Mouse (Mus musculus): ENCODE measurements at regions not wholly inside any gene's neighbourhood (a gene's known extent, or its start where the extent isn't known, plus 50 kb on each side); places are given as distances from the start of the nearest gene placed in this dataset.
"Not testable (repeated sequence)": the region's sequence is repeated elsewhere in the genome, so short reads cannot be mapped to it uniquely, and the experiment has no call there.

GRCm38 (mm10) chr15:59733932-59734331 is 282.5 kb downstream of the 4933412E24Rik start:
- no peak overlapping the region for H3K27ac ChIP-seq
- no peaks in the 10 kb centered on the region for H3K9me3 ChIP-seq
- no peak for DNase-seq (ENCODE audit: extremely low spot score, low spot score)
- no peaks in the 10 kb centered on the region for H3K36me3 ChIP-seq (replicated peaks)
- H3K4me3 ChIP-seq: no peak overlapping the region
- WGBS: 88% methylated on average over 3 of the region's 3 CpGs
- no peaks in the 10 kb centered on the region for H3K4me1 ChIP-seq
- no peaks in the 10 kb centered on the region for H3K27me3 ChIP-seq (ENCODE audit: poor library complexity, severe bottlenecking)

GRCm38 (mm10) chr15:59733031-59733810 is 283.2 kb downstream of the 4933412E24Rik start:
- Histone ChIP-seq H3K27me3 (ENCODE audit: poor library complexity, severe bottlenecking) (no peaks in the 10 kb centered on the region), H3K4me3 (no peak overlapping the region), H3K9me3 (no peaks in the 10 kb centered on the region), H3K4me1 (no peaks in the 10 kb centered on the region), H3K27ac (no peak overlapping the region), H3K36me3 (replicated peaks) (no peaks in the 10 kb centered on the region)
- 79% methylated on average over 12 of the region's 12 CpGs for WGBS
- no peak for DNase-seq (ENCODE audit: extremely low spot score, low spot score)

GRCm38 (mm10) chr15:59731129-59731528 is 285.3 kb downstream of the 4933412E24Rik start:
- H3K4me3 ChIP-seq: no peak overlapping the region
- no peaks in the 10 kb centered on the region for H3K4me1 ChIP-seq
- no peaks in the 10 kb centered on the region for H3K36me3 ChIP-seq (replicated peaks)
- H3K27me3 ChIP-seq (ENCODE audit: poor library complexity, severe bottlenecking): no peaks in the 10 kb centered on the region
- 84% methylated on average over 8 of the region's 8 CpGs for WGBS
- no peaks in the 10 kb centered on the region for H3K9me3 ChIP-seq
- DNase-seq (ENCODE audit: extremely low spot score, low spot score): no peak
- H3K27ac ChIP-seq: no peak overlapping the region

GRCm38 (mm10) chr15:59728817-59729560 is 287.4 kb downstream of the 4933412E24Rik start:
- no peak overlapping the region for H3K4me3 ChIP-seq
- H3K9me3 ChIP-seq: no peaks in the 10 kb centered on the region
- DNase-seq (ENCODE audit: extremely low spot score, low spot score): no peak
- no peaks in the 10 kb centered on the region for H3K36me3 ChIP-seq (replicated peaks)
- no peaks in the 10 kb centered on the region for H3K27me3 ChIP-seq (ENCODE audit: poor library complexity, severe bottlenecking)
- H3K27ac ChIP-seq: no peak overlapping the region
- H3K4me1 ChIP-seq: no peaks in the 10 kb centered on the region
- WGBS: 90% methylated on average over 11 of the region's 11 CpGs

GRCm38 (mm10) chr15:59728131-59728601 is 288.2 kb downstream of the 4933412E24Rik start:
- H3K9me3 ChIP-seq: no peaks in the 10 kb centered on the region
- no peak overlapping the region for H3K4me3 ChIP-seq
- H3K4me1 ChIP-seq: no peaks in the 10 kb centered on the region
- DNase-seq (ENCODE audit: extremely low spot score, low spot score): no peak
- WGBS: 80% methylated on average over 8 of the region's 8 CpGs
- H3K27me3 ChIP-seq (ENCODE audit: poor library complexity, severe bottlenecking): no peaks in the 10 kb centered on the region
- no peaks in the 10 kb centered on the region for H3K36me3 ChIP-seq (replicated peaks)
- H3K27ac ChIP-seq: peak overlapping the region; percentile 4; the same call in 1 of the 2 replicates

DNA sequence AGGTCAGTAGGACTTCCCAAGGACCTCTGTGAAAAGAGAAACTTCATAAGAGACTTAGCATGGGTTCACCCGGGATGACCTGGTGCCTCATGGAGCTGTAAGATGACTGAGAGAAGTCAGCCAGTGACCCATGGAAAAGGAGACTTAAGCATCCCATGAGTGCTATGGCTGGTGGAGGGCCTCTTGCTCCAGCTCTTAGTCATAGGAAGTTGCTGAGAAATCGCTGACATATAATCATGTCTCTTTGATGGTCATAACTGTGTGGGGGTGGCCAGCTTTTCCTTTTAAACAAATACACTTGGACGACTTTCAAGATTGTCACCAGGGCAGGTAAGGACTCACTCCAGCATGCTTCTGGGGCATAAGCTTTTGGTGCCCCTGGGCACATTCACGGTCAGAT is 290.5 kb downstream of the 4933412E24Rik start:
- WGBS: 90% methylated on average over 4 of the region's 4 CpGs
- no peak for DNase-seq (ENCODE audit: extremely low spot score, low spot score)
- Histone ChIP-seq H3K4me3 (no peak overlapping the region), H3K27me3 (ENCODE audit: poor library complexity, severe bottlenecking) (no peaks in the 10 kb centered on the region), H3K36me3 (replicated peaks) (no peaks in the 10 kb centered on the region), H3K4me1 (no peaks in the 10 kb centered on the region), H3K9me3 (no peaks in the 10 kb centered on the region), H3K27ac (no peak overlapping the region)

DNA sequence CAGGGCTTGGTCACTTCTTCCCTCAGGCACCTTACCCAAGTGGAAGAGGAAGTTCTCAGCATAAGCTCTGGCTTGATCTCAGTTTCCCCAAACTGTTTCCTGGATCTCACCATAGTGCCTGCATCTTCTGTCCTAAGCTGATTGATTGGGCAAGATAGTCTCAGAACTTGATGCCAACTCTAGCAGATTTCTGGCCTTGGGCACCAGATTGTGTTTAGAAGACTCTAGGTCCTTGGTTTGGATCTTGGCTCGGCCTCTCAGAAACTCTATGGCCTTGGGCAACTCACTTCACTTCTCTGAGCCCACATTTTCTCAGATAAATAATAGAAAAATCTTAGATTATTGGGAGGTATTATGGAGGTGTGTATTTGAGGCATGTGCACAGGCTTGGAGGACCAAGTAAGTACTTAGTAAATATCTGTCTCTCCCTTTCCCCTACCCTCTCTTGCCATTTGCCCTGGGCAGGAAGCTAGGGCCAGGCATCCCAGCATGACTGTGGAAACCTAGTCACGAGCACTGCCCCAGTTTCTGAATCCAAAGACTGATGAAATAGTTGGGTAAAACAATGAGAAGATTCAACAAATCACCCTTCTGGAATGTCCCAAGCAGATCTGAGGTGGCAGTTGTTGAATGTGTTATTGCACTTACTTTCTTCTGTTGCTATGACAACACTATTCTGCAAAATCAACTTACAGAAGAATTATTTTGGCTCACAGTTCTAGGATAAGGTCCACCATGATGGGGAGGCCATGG is 293.6 kb downstream of the 4933412E24Rik start:
- DNase-seq (ENCODE audit: extremely low spot score, low spot score): no peak
- no peaks in the 10 kb centered on the region for H3K27me3 ChIP-seq (ENCODE audit: poor library complexity, severe bottlenecking)
- 81% methylated on average over 2 of the region's 2 CpGs for WGBS

DNA sequence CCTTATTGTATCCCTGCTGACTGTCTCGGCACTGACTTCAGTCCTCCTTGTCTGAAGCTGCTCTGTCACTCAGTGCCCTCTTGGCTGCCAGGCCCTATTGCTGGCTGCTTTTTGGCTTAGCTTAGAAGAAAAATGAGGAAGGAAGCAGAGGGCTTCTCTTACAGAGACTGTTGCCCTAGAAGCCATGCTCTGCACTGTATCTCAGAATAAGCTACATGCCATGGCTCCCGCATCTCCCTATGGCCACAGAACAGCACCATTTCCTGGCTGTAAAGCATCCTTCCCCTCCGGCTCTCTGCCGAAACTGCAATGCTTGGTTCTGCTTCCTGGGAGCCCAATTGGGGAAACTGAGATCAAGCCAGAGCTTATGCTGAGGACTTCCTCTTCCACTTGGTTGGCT is 295.0 kb downstream of the 4933412E24Rik start:
- Histone ChIP-seq H3K4me3 (no peak overlapping the region), H3K27ac (no peak overlapping the region), H3K27me3 (ENCODE audit: poor library complexity, severe bottlenecking) (no peaks in the 10 kb centered on the region), H3K36me3 (replicated peaks) (no peaks in the 10 kb centered on the region), H3K4me1 (no peaks in the 10 kb centered on the region), H3K9me3 (no peaks in the 10 kb centered on the region)
- no peak for DNase-seq (ENCODE audit: extremely low spot score, low spot score)
- 91% methylated on average over 4 of the region's 4 CpGs for WGBS

More for the DNA sequence above, 293.6 kb downstream of the 4933412E24Rik start:
- Histone ChIP-seq H3K27ac (no peak overlapping the region), H3K4me1 (no peaks in the 10 kb centered on the region), H3K36me3 (replicated peaks) (no peaks in the 10 kb centered on the region), H3K9me3 (no peaks in the 10 kb centered on the region), H3K4me3 (no peak overlapping the region)

GRCm38 (mm10) chr15:59721018-59721417 is 295.4 kb downstream of the 4933412E24Rik start:
- Histone ChIP-seq H3K4me3 (no peak overlapping the region), H3K27me3 (ENCODE audit: poor library complexity, severe bottlenecking) (no peaks in the 10 kb centered on the region), H3K27ac (no peak overlapping the region), H3K4me1 (no peaks in the 10 kb centered on the region), H3K36me3 (replicated peaks) (no peaks in the 10 kb centered on the region), H3K9me3 (no peaks in the 10 kb centered on the region)
- DNase-seq (ENCODE audit: extremely low spot score, low spot score): no peak
- WGBS: 82% methylated on average over 6 of the region's 6 CpGs

GRCm38 (mm10) chr15:59720149-59720548 is 296.3 kb downstream of the 4933412E24Rik start:
- Histone ChIP-seq H3K27ac (no peak overlapping the region), H3K4me1 (no peaks in the 10 kb centered on the region), H3K36me3 (replicated peaks) (no peaks in the 10 kb centered on the region), H3K4me3 (no peak overlapping the region), H3K27me3 (ENCODE audit: poor library complexity, severe bottlenecking) (no peaks in the 10 kb centered on the region), H3K9me3 (no peaks in the 10 kb centered on the region)
- no peak for DNase-seq (ENCODE audit: extremely low spot score, low spot score)
- 87% methylated on average over 6 of the region's 6 CpGs for WGBS

- not testable (repeated sequence) for H3K4me3 ChIP-seq; H3K4me1 ChIP-seq; DNase-seq (ENCODE audit: extremely low spot score, low spot score); H3K36me3 ChIP-seq (replicated peaks); H3K9me3 ChIP-seq; H3K27ac ChIP-seq; H3K27me3 ChIP-seq (ENCODE audit: poor library complexity, severe bottlenecking)
- WGBS: 89% methylated on average over 6 of the region's 6 CpGs
Observed at GRCm38 (mm10) chr15:59719383-59720128, 296.9 kb downstream of the 4933412E24Rik start.

- Histone ChIP-seq H3K4me3 (no peak overlapping the region), H3K27me3 (ENCODE audit: poor library complexity, severe bottlenecking) (no peaks in the 10 kb centered on the region), H3K4me1 (no peaks in the 10 kb centered on the region), H3K9me3 (no peaks in the 10 kb centered on the region), H3K27ac (no peak overlapping the region), H3K36me3 (replicated peaks) (no peaks in the 10 kb centered on the region)
- WGBS: 82% methylated on average over 6 of the region's 6 CpGs
- DNase-seq (ENCODE audit: extremely low spot score, low spot score): no peak
Observed at GRCm38 (mm10) chr15:59716872-59717271, 299.5 kb downstream of the 4933412E24Rik start.

All from forebrain, embryonic 10.5 days (tissue).